Mouse (Mus musculus) C2C12 (cell line): ENCODE data around the gene Gm12185.

Experiments used
- CEBPB ChIP-seq: IDR thresholded peaks from one replicate; pipeline ENCODE4 v1.6.1; 2011; ENCODE audit warnings: low read depth, mild to moderate bottlenecking, control low read depth, moderate library complexity
- CTCF ChIP-seq: IDR thresholded peaks from one replicate; pipeline ENCODE4 v1.5.1; 2011; ENCODE audit not compliant: control insufficient read depth, insufficient read depth, insufficient read length
- FOSL1 ChIP-seq: IDR thresholded peaks from one replicate; pipeline ENCODE4 v1.8.0; 2011; ENCODE audit warnings: mild to moderate bottlenecking, low read length; ENCODE audit not compliant: poor library complexity, insufficient read depth, severe bottlenecking
- MAX ChIP-seq: IDR thresholded peaks from one replicate; pipeline ENCODE4 v1.6.1; 2011; ENCODE audit warnings: mild to moderate bottlenecking, control low read depth
- MYOD1 ChIP-seq: IDR thresholded peaks from one replicate; pipeline ENCODE4 v1.6.1; 2011; ENCODE audit warnings: low read depth; ENCODE audit not compliant: control insufficient read depth, insufficient read length
- USF1 ChIP-seq: IDR thresholded peaks from one replicate; pipeline ENCODE4 v1.6.1; 2011; ENCODE audit warnings: low read depth, mild to moderate bottlenecking, control low read depth, moderate library complexity

DNA sequence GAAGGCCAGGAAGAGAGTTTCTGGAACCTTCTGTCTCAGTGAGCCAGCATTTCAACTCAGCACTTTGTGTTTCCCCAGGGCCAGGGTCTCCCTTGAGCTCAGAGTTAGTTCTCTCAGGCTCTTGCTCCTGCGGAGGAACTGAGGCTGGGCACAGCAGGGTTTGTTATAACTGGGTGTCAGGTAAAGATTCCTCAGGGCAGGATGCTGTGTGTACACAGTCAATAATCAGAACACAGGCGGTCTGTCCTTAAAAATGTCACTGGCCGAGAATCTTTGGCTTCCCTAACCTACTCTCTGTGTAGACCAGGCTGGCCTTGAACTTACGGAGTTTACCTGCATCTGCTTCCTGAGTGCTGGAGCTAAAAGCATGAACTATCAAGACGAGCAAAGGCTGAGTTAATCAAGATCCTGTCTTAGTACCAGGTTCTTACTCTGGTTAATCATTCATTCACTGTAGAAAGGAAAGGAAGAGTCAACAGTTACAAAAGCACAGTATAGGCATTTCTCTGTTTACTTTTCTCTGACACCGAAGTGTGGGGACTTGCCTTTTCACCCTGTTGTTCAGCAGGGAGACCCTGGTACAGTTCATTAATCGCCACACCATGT, 119.2 kb downstream of the Gm12185 start:
- no peak for TF ChIP-seq CTCF
- no peak for TF ChIP-seq USF1
- TF ChIP-seq MYOD1: no peak
- no peak for TF ChIP-seq MAX
- no peak for TF ChIP-seq CEBPB
- TF ChIP-seq FOSL1: no peak
